Mouse (Mus musculus) CH12.LX (cell line): ENCODE measurements at regions not wholly inside any gene's neighbourhood (a gene's known extent, or its start where the extent isn't known, plus 50 kb on each side); places are given as distances from the start of the nearest gene placed in this dataset.

Source experiments
- CHD1 ChIP-seq: IDR thresholded peaks from 2 replicates; pipeline ENCODE4 v1.6.1; 2012; ENCODE audit warnings: low read depth, low read length, improper control_type of control experiment, inconsistent platforms
- CHD2 ChIP-seq: IDR thresholded peaks from 2 replicates; pipeline ENCODE4 v1.6.1; 2011; ENCODE audit warnings: low read length, improper control_type of control experiment
- CTCF ChIP-seq, 2 experiments: IDR thresholded peaks in 1 of 2; conservative IDR thresholded peaks in 1 of 2; 2 replicates each; pipeline ENCODE4 v1.5.1; 2011 to 2012; ENCODE audit warnings: low read depth in 2 of 2, low read length in 2 of 2, improper control_type of control experiment in 1 of 2, inconsistent platforms in 1 of 2, mild to moderate bottlenecking in 1 of 2, moderate library complexity in 1 of 2
- EP300 ChIP-seq: IDR thresholded peaks from 2 replicates; pipeline ENCODE4 v1.6.1; 2011; ENCODE audit warnings: low read length, improper control_type of control experiment
- HCFC1 ChIP-seq: IDR thresholded peaks from 2 replicates; pipeline ENCODE4 v1.6.1; 2012; ENCODE audit warnings: low read depth, mild to moderate bottlenecking, inconsistent platforms, low read length, improper control_type of control experiment
- KAT2A ChIP-seq: IDR thresholded peaks from 2 replicates; pipeline ENCODE4 v1.6.1; 2012; ENCODE audit warnings: low read length, improper control_type of control experiment, inconsistent platforms; ENCODE audit not compliant: insufficient replicate concordance
- MEF2A ChIP-seq: IDR thresholded peaks from 2 replicates; pipeline ENCODE4 v1.6.1; 2014; ENCODE audit warnings: low read depth, mild to moderate bottlenecking, inconsistent platforms, low read length, improper control_type of control experiment, borderline replicate concordance
- NRF1 ChIP-seq: IDR thresholded peaks from 2 replicates; pipeline ENCODE4 v1.6.1; 2014; ENCODE audit warnings: low read depth, mild to moderate bottlenecking, inconsistent platforms, low read length, improper control_type of control experiment, moderate library complexity
- POLR2A ChIP-seq: IDR thresholded peaks from 2 replicates; pipeline ENCODE4 v1.6.1; 2011; ENCODE audit warnings: low read depth, mild to moderate bottlenecking, improper control_type of control experiment, low read length
- ZNF384 ChIP-seq: IDR thresholded peaks from 2 replicates; pipeline ENCODE4 v1.6.1; 2012; ENCODE audit warnings: low read depth, low read length, improper control_type of control experiment, inconsistent platforms

- TF ChIP-seq CHD1 (no peak), CTCF (conservative IDR thresholded peaks at IDR 0.05 in 1 of 2, IDR thresholded peaks at IDR 0.05 in 1 of 2; ENCODE audit: low read depth in 2 of 2, low read length in 2 of 2) (no peak), EP300 (no peak), POLR2A (no peak), NRF1 (no peak), HCFC1 (no peak), ZNF384 (no peak), KAT2A (no peak), MEF2A (no peak), CHD2 (no peak)
These were observed 275.0 kb downstream of the Gm5447 start for GRCm38 (mm10) chr13:31248996-31249395.
